Mouse (Mus musculus): ENCODE data around the gene Cnn2.

- TF ChIP-seq HCFC1 (IDR thresholded peaks at IDR 0.05; ENCODE audit: borderline replicate concordance, insufficient read depth, low read length) = no peak
- no peak for TF ChIP-seq ZNF384 (IDR thresholded peaks at IDR 0.05; ENCODE audit: low read depth, low read length)
- no peak for TF ChIP-seq MAFK (IDR thresholded peaks at IDR 0.05; ENCODE audit: insufficient read depth, low read depth, low read length)
- TF ChIP-seq CHD2 (IDR thresholded peaks at IDR 0.05; ENCODE audit: low read depth, low read length) = no peak
Observed at GRCm38 (mm10) chr10:80030736-80031135, 42.4 kb downstream of the Cnn2 start.

Data from ES-E14 (cell line).